Mouse (Mus musculus): ENCODE data around the gene Igfbp7.

DNA sequence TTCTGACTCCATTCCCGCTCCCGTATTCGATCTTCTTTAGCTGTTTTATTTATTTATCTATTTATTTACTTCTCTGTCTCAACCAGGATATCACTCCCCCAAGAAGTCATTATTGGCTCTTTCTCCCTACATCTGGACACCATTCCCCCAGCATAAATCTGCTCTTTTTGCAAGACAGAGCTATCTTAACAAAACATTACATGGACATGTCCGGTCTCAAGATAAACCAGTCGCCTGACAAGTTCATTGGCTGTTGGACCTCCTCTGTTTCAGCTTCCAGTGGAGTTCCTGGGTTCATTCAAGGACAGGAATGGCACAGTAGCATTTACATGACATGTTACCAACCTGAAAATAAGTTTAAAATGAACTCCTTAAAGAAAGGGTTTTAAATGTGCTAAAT is 4.9 kb downstream of the Igfbp7 start:
- TF ChIP-seq EP300 (IDR thresholded peaks at IDR 0.05; ENCODE audit: insufficient read depth, low read depth, low read length) (no peak), CTCF (IDR thresholded peaks at IDR 0.05; ENCODE audit: low read depth, low read length) (no peak)

All from ES-Bruce4 (cell line).